Mouse (Mus musculus) spleen, adult 2 months (tissue): ENCODE results near the gene Btg4.

Source experiments
- CTCF ChIP-seq: fragments of 200-500 bp; IDR thresholded peaks from 2 replicates; pipeline ENCODE4 v1.5.1; 2011; ENCODE audit warnings: mild to moderate bottlenecking, inconsistent platforms; ENCODE audit not compliant: insufficient read depth, insufficient read length, insufficient replicate concordance; ENCODE audit errors: extremely low read depth
- POLR2A ChIP-seq: fragments of 200-500 bp; IDR thresholded peaks from 2 replicates; pipeline ENCODE4 v1.6.1; 2011; ENCODE audit warnings: low read depth, low read length, inconsistent platforms

DNA sequence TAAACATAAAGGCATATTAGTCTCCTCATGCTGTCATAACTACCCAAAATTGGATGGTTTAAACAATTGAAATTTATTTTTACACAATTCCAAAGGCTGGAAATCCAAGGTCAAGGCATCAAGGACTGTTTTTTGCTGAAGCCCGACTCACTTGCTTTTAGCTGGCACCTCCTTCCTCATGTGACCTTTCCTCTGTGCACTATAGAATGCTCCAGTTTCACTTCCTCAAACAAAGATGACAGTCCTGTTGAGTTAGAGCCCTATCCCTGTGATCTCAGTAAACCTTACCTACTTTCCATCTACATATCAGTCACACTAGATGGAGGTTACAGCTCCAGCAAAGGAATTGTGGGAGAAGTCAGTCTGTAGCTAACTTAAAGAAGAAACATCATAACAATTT lies 30.6 kb upstream of the Btg4 start:
- no peak for TF ChIP-seq CTCF
- no peak for TF ChIP-seq POLR2A
